Mouse (Mus musculus) hindbrain, embryonic 16.5 days (tissue): ENCODE measurements around the gene Ino80. TPM values are rescaled to one million over a fixed set of nuclear protein-coding genes. Genes with fewer than 3 reads are reported as not detected.

Experiments used
- ATAC-seq: fragments of 200-750 bp; cut with Nextera tagmentation; 2 replicates; pipeline ENCODE4 v1.8.0; 2017; ENCODE audit warnings: moderate TSS enrichment, moderate library complexity
- H3K27ac ChIP-seq: fragments of 300-500 bp; sonication (generic); 2 replicates; pipeline ENCODE4 v1.5.1; 2014; ENCODE audit warnings: low read depth, mild to moderate bottlenecking, control low read depth, low read length, moderate library complexity
- H3K27me3 ChIP-seq: fragments of 300-500 bp; sonication (generic); replicated peaks from 2 replicates; pipeline ENCODE4 v1.6.1; 2014; ENCODE audit warnings: low read length; ENCODE audit not compliant: control insufficient read depth, insufficient read depth
- H3K36me3 ChIP-seq: fragments of 300-500 bp; sonication (generic); 2 replicates; pipeline ENCODE4 v1.6.1; 2014; ENCODE audit warnings: mild to moderate bottlenecking, low read length, moderate library complexity, mixed read lengths; ENCODE audit not compliant: control insufficient read depth, insufficient read depth
- H3K4me1 ChIP-seq: fragments of 300-500 bp; sonication (generic); 2 replicates; pipeline ENCODE4 v1.6.1; 2014; ENCODE audit warnings: low read depth, low read length; ENCODE audit not compliant: control insufficient read depth, insufficient read depth
- H3K4me2 ChIP-seq: fragments of 300-500 bp; sonication (generic); 2 replicates; pipeline ENCODE4 v1.6.1; 2014; ENCODE audit warnings: mild to moderate bottlenecking, low read length, control low read depth, moderate library complexity
- H3K4me3 ChIP-seq: fragments of 300-500 bp; sonication (generic); 2 replicates; pipeline ENCODE4 v1.5.1; 2014; ENCODE audit warnings: mild to moderate bottlenecking, low read length, control low read depth, moderate library complexity
- H3K9ac ChIP-seq: fragments of 300-500 bp; sonication (generic); 2 replicates; pipeline ENCODE4 v1.6.1; 2014; ENCODE audit warnings: low read depth, mild to moderate bottlenecking, control low read depth, low read length, moderate library complexity
- H3K9me3 ChIP-seq: fragments of 300-500 bp; sonication (generic); 2 replicates; pipeline ENCODE4 v1.6.1; 2014; ENCODE audit warnings: mild to moderate bottlenecking, low read length, moderate library complexity; ENCODE audit not compliant: control insufficient read depth
- WGBS: fragments of 180-500 bp; shearing (Covaris S2); extraction: QIAGEN DNeasy Blood & Tissue Kit; methylation state at CpG from one replicate; pipeline ENCODE4 v1.1.7; 2014; 5-methylcytosine and 5-hydroxymethylcytosine counted together
- polyA plus RNA-seq: library from polyadenylated mRNA; unstranded; fragments of >200 nt; fragmentation: Nextera tagmentation; extraction: Ambion mirVana; gene quantifications from 2 replicates; pipeline ENCODE4 v1.2.1, GENCODE M21; 2015

Gene Ino80
- polyA plus RNA-seq, 1 experiment from 2014 or later, result 2.8 TPM

GRCm38 (mm10) chr2:119377286-119377685 is 100.2 kb downstream of the Ino80 start:
- no peak for ATAC-seq
- WGBS, result 79% methylated on average over 9 of the region's 9 CpGs
- H3K27me3 ChIP-seq, result no peaks in the 10 kb centered on the region
- no peak overlapping the region for H3K4me2 ChIP-seq
- H3K9ac ChIP-seq, result no peak overlapping the region
- peaks cover 60% of the 10 kb centered on the region for H3K36me3 ChIP-seq
- no peak overlapping the region for H3K4me3 ChIP-seq
- H3K9me3 ChIP-seq, result no peaks in the 10 kb centered on the region
- H3K27ac ChIP-seq, result no peak overlapping the region
- H3K4me1 ChIP-seq, result no peaks in the 10 kb centered on the region

DNA sequence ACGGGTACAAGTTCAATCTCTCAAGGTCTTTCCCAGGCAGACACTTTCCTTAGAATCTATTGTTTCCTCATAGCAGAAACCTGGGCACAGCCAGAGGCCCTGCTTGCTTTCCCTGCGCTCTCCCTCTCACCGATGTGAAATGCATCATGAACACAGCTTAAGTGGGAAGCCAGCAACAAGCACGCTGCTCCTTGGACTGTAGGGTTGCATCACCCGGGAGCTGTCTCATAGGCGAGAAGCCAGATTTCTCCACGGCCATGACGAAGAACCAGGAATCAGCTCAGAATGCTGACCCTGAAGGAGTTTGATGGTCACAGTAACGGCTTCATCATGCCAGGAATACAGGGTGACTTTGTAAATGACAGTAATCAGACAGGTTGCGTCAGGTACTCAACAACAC is 107.4 kb downstream of the Ino80 start:
- WGBS, result 95% methylated on average over 10 of the region's 10 CpGs
- Histone ChIP-seq H3K27me3 (no peaks in the 10 kb centered on the region), H3K4me1 (no peaks in the 10 kb centered on the region), H3K4me3 (no peak overlapping the region), H3K4me2 (no peak overlapping the region), H3K27ac (no peak overlapping the region), H3K36me3 (peaks cover 32% of the 10 kb centered on the region), H3K9me3 (no peaks in the 10 kb centered on the region), H3K9ac (no peak overlapping the region)
- ATAC-seq, result no peak

- no peak for ATAC-seq
- no peak overlapping the region for H3K27ac ChIP-seq
- H3K9ac ChIP-seq, result no peak overlapping the region
- H3K9me3 ChIP-seq, result no peaks in the 10 kb centered on the region
- no peaks in the 10 kb centered on the region for H3K27me3 ChIP-seq
- H3K4me3 ChIP-seq, result no peak overlapping the region
- 88% methylated on average over 3 of the region's 3 CpGs for WGBS
- H3K4me1 ChIP-seq, result no peaks in the 10 kb centered on the region
- H3K36me3 ChIP-seq, result peaks cover 12% of the 10 kb centered on the region
- H3K4me2 ChIP-seq, result no peak overlapping the region
Observed at GRCm38 (mm10) chr2:119367346-119367745, 110.1 kb downstream of the Ino80 start.

- Histone ChIP-seq H3K36me3 (peaks cover 4% of the 10 kb centered on the region), H3K4me2 (no peak overlapping the region), H3K4me3 (no peak overlapping the region), H3K27ac (no peak overlapping the region), H3K27me3 (no peaks in the 10 kb centered on the region), H3K9me3 (peaks cover 16% of the 10 kb centered on the region), H3K4me1 (no peaks in the 10 kb centered on the region), H3K9ac (no peak overlapping the region)
- WGBS, result 91% methylated on average over 3 of the region's 3 CpGs
- ATAC-seq, result no peak
Observed at GRCm38 (mm10) chr2:119364969-119365368, 112.5 kb downstream of the Ino80 start.

GRCm38 (mm10) chr2:119359721-119360291 is 117.7 kb downstream of the Ino80 start:
- WGBS, result 85% methylated on average over 2 of the region's 2 CpGs
- no peak overlapping the region for H3K27ac ChIP-seq
- no peak overlapping the region for H3K9ac ChIP-seq
- no peaks in the 10 kb centered on the region for H3K4me1 ChIP-seq
- ATAC-seq, result no peak
- H3K4me3 ChIP-seq, result no peak overlapping the region
- no peak overlapping the region for H3K4me2 ChIP-seq
- H3K36me3 ChIP-seq, result no peaks in the 10 kb centered on the region
- peaks cover 16% of the 10 kb centered on the region for H3K9me3 ChIP-seq
- H3K27me3 ChIP-seq, result no peaks in the 10 kb centered on the region

GRCm38 (mm10) chr2:119358249-119358648 is 119.2 kb downstream of the Ino80 start:
- Histone ChIP-seq H3K9me3 (peaks cover 16% of the 10 kb centered on the region), H3K27me3 (no peaks in the 10 kb centered on the region), H3K4me2 (no peak overlapping the region), H3K9ac (no peak overlapping the region), H3K4me1 (no peaks in the 10 kb centered on the region), H3K4me3 (no peak overlapping the region), H3K27ac (no peak overlapping the region), H3K36me3 (peaks cover 6% of the 10 kb centered on the region; the same call in 1 of the 2 replicates)
- ATAC-seq, result no peak
- WGBS, result 94% methylated on average over 6 of the region's 6 CpGs

- Histone ChIP-seq H3K27me3 (no peaks in the 10 kb centered on the region), H3K4me3 (no peak overlapping the region), H3K9me3 (peaks cover 13% of the 10 kb centered on the region), H3K4me2 (no peak overlapping the region), H3K36me3 (peaks cover 8% of the 10 kb centered on the region; the same call in 1 of the 2 replicates), H3K9ac (no peak overlapping the region), H3K4me1 (no peaks in the 10 kb centered on the region), H3K27ac (no peak overlapping the region)
- 91% methylated on average over 5 of the region's 5 CpGs for WGBS
- no peak for ATAC-seq
Observed at GRCm38 (mm10) chr2:119356805-119357204, 120.7 kb downstream of the Ino80 start.

DNA sequence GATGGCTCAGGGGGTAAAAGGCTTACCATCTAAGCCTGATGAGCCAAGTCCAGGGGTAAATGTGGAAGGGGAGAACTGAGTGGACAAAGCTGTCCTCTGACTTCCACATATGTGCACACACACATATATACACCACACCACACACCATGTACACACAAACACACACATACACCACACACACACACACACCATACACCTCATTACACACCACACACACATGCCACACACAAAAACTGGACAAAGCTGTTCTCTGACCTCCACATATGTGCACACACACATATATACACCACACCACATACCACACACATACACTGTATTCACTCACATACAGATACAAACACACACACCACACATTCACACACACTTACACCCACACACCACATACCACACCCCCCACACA is 121.2 kb downstream of the Ino80 start:
- Histone ChIP-seq H3K4me2 (no peak overlapping the region), H3K9me3 (peaks cover 10% of the 10 kb centered on the region), H3K4me1 (no peaks in the 10 kb centered on the region), H3K9ac (no peak overlapping the region), H3K4me3 (no peak overlapping the region), H3K27me3 (no peaks in the 10 kb centered on the region), H3K27ac (no peak overlapping the region), H3K36me3 (peaks cover 8% of the 10 kb centered on the region; the same call in 1 of the 2 replicates)
- no peak for ATAC-seq

DNA sequence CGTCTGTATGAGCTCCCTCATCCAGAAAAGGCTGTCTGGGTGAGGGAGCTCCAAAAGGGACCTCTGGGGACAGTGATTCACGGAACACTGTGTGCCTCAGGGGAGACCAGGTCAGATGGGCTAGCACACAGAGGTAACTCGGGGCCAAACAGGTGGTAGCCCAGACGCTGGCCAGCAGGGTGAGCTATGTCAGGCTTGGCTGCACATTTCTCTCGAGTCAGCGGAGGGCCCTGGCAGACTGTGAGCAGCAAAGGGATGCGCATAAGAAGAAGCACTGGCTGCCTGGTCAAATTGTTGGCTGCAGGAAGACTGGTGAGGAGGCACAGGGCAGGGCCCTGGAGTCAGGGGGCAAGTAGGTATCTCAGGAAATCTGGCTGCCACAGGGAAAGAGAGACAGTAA is 121.8 kb downstream of the Ino80 start:
- no peak for ATAC-seq
- Histone ChIP-seq H3K27ac (no peak overlapping the region), H3K4me1 (peaks cover 1% of the 10 kb centered on the region), H3K9me3 (peaks cover 4% of the 10 kb centered on the region), H3K36me3 (peaks cover 8% of the 10 kb centered on the region; the same call in 1 of the 2 replicates), H3K27me3 (no peaks in the 10 kb centered on the region), H3K4me2 (no peak overlapping the region), H3K4me3 (no peak overlapping the region), H3K9ac (no peak overlapping the region)
- 16% methylated on average over 7 of the region's 7 CpGs for WGBS

- no peaks in the 10 kb centered on the region for H3K27me3 ChIP-seq
- ATAC-seq, result no peak
- no peak overlapping the region for H3K9ac ChIP-seq
- no peaks in the 10 kb centered on the region for H3K9me3 ChIP-seq
- H3K4me3 ChIP-seq, result no peak overlapping the region
- H3K36me3 ChIP-seq, result peaks cover 8% of the 10 kb centered on the region; the same call in 1 of the 2 replicates
- 90% methylated on average over 3 of the region's 3 CpGs for WGBS
- H3K27ac ChIP-seq, result no peak overlapping the region
- H3K4me1 ChIP-seq, result peaks cover 6% of the 10 kb centered on the region
- no peak overlapping the region for H3K4me2 ChIP-seq
Observed at GRCm38 (mm10) chr2:119355089-119355488, 122.4 kb downstream of the Ino80 start.
